Mouse (Mus musculus) stomach, embryonic 14.5 days (tissue): ENCODE data around the gene Crybb2. TPM values are rescaled to one million over a fixed set of nuclear protein-coding genes. Genes with fewer than 3 reads are reported as not detected.

Experiments used
- ATAC-seq: fragments of 200-750 bp; cut with Nextera tagmentation; 2 replicates; pipeline ENCODE4 v1.8.0; 2017; ENCODE audit warnings: low read depth, moderate TSS enrichment; ENCODE audit not compliant: insufficient number of reproducible peaks, insufficient read depth, low FRiP score
- H3K27ac ChIP-seq: fragments of 300-500 bp; sonication (generic); 2 replicates; pipeline ENCODE4 v1.5.1; 2014; ENCODE audit warnings: mild to moderate bottlenecking, low read length, moderate library complexity, mixed read lengths
- H3K27me3 ChIP-seq: fragments of 300-500 bp; sonication (generic); 2 replicates; pipeline ENCODE4 v1.6.1; 2014; ENCODE audit warnings: low read length, control low read depth, mixed read lengths; ENCODE audit not compliant: control insufficient read depth, insufficient read depth
- H3K36me3 ChIP-seq: fragments of 300-500 bp; sonication (generic); 2 replicates; pipeline ENCODE4 v1.6.1; 2014; ENCODE audit warnings: mild to moderate bottlenecking, control low read depth, low read length, moderate library complexity, mixed read lengths; ENCODE audit not compliant: control insufficient read depth, insufficient read depth
- H3K4me1 ChIP-seq: fragments of 300-500 bp; sonication (generic); 2 replicates; pipeline ENCODE4 v1.6.1; 2014; ENCODE audit warnings: low read length, control low read depth, mixed read lengths; ENCODE audit not compliant: control insufficient read depth, insufficient read depth
- H3K4me2 ChIP-seq: fragments of 300-500 bp; sonication (generic); replicated peaks from 2 replicates; pipeline ENCODE4 v1.6.1; 2014; ENCODE audit warnings: low read depth, low read length, control low read depth
- H3K4me3 ChIP-seq: fragments of 300-500 bp; sonication (generic); 2 replicates; pipeline ENCODE4 v1.5.1; 2014; ENCODE audit warnings: low read depth, low read length, control low read depth
- H3K9ac ChIP-seq: fragments of 300-500 bp; sonication (generic); replicated peaks from 2 replicates; pipeline ENCODE4 v1.6.1; 2014; ENCODE audit warnings: low read depth, mild to moderate bottlenecking, control low read depth, low read length, moderate library complexity, mixed read lengths
- H3K9me3 ChIP-seq: fragments of 300-500 bp; sonication (generic); 2 replicates; pipeline ENCODE4 v1.6.1; 2016; ENCODE audit warnings: low read depth, low read length, control low read depth; ENCODE audit not compliant: control insufficient read depth
- WGBS: fragments of 180-500 bp; shearing (Covaris S2); extraction: QIAGEN DNeasy Blood & Tissue Kit; methylation state at CpG from one replicate; pipeline ENCODE4 v1.1.7; 2014; 5-methylcytosine and 5-hydroxymethylcytosine counted together
- polyA plus RNA-seq: library from polyadenylated mRNA; unstranded; fragments of >200 nt; fragmentation: Nextera tagmentation; extraction: Ambion mirVana; gene quantifications from 2 replicates; pipeline ENCODE4 v1.2.1, GENCODE M21; 2014

Gene Crybb2
- polyA plus RNA-seq, 1 experiment from 2014 or later = not detected

- peaks cover 17% of the 10 kb centered on the region; the same call in 1 of the 2 replicates for H3K4me1 ChIP-seq
- peak; percentile 84 for ATAC-seq
- H3K9ac ChIP-seq = peak within 1 kb of the TSS; percentile 60
- no peaks in the 10 kb centered on the region for H3K36me3 ChIP-seq
- WGBS = 4% methylated on average over 38 of the region's 52 CpGs
- peak within 1 kb of the TSS; percentile 58 for H3K4me3 ChIP-seq
- no peaks in the 10 kb centered on the region for H3K27me3 ChIP-seq
- no peaks in the 10 kb centered on the region for H3K9me3 ChIP-seq
- peak within 1 kb of the TSS; percentile 48; the same call in 1 of the 2 replicates for H3K27ac ChIP-seq
- peak within 1 kb of the TSS; percentile 60 for H3K4me2 ChIP-seq
These were observed 54.5 kb downstream of the Crybb2 start, which contains the start of gene Grk3 for GRCm38 (mm10) chr5:113015236-113016061. Grk3 (minus strand) TSS chr5:113015791.

DNA sequence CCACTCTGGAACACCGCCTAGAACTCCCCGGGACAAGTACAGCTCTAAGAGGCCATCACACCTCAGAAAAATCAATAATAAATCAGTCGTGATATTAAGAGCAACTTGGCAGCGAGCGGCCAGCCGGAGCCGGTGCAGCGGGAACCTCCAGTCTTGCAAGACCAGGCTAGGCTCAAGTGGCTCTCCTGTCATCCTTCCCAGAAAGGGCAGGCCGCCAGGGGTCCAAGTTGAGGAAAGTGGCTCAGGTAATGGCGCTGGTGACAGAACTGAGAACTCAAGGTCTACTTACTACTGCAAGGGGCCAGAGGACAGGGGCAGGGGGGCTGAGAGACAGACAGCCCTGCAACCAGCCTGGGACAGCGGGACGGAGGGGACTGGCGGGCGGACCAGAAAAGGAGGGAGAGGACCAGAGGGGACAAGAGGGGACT is 55.1 kb downstream of the Crybb2 start:
- ATAC-seq = peak; percentile 50; the same call in 1 of the 2 replicates
- Histone ChIP-seq H3K9me3 (no peaks in the 10 kb centered on the region), H3K4me2 (peak overlapping the region; percentile 60), H3K9ac (peak overlapping the region; percentile 60), H3K27me3 (no peaks in the 10 kb centered on the region), H3K27ac (peak overlapping the region; percentile 48; the same call in 1 of the 2 replicates), H3K4me3 (peak overlapping the region; percentile 58), H3K36me3 (no peaks in the 10 kb centered on the region), H3K4me1 (peaks cover 17% of the 10 kb centered on the region; the same call in 1 of the 2 replicates)
- WGBS = 3% methylated on average over 14 of the region's 14 CpGs

GRCm38 (mm10) chr5:113014111-113014807 is 55.7 kb downstream of the Crybb2 start:
- no peak for ATAC-seq
- Histone ChIP-seq H3K4me1 (peaks cover 17% of the 10 kb centered on the region; the same call in 1 of the 2 replicates), H3K27me3 (no peaks in the 10 kb centered on the region), H3K36me3 (no peaks in the 10 kb centered on the region), H3K4me2 (peak overlapping the region; percentile 60), H3K27ac (no peak overlapping the region), H3K4me3 (peak overlapping the region; percentile 58), H3K9ac (peak overlapping the region; percentile 60), H3K9me3 (no peaks in the 10 kb centered on the region)
- WGBS = 47% methylated on average over 16 of the region's 16 CpGs

- H3K36me3 ChIP-seq = no peaks in the 10 kb centered on the region
- peaks cover 17% of the 10 kb centered on the region; the same call in 1 of the 2 replicates for H3K4me1 ChIP-seq
- H3K9me3 ChIP-seq = no peaks in the 10 kb centered on the region
- H3K27me3 ChIP-seq = no peaks in the 10 kb centered on the region
- no peak overlapping the region for H3K4me3 ChIP-seq
- ATAC-seq = no peak
- no peak overlapping the region for H3K9ac ChIP-seq
- H3K4me2 ChIP-seq = no peak overlapping the region
- no peak overlapping the region for H3K27ac ChIP-seq
- WGBS = 80% methylated on average over 10 of the region's 10 CpGs
These were observed 58.0 kb downstream of the Crybb2 start for GRCm38 (mm10) chr5:113011926-113012325.

DNA sequence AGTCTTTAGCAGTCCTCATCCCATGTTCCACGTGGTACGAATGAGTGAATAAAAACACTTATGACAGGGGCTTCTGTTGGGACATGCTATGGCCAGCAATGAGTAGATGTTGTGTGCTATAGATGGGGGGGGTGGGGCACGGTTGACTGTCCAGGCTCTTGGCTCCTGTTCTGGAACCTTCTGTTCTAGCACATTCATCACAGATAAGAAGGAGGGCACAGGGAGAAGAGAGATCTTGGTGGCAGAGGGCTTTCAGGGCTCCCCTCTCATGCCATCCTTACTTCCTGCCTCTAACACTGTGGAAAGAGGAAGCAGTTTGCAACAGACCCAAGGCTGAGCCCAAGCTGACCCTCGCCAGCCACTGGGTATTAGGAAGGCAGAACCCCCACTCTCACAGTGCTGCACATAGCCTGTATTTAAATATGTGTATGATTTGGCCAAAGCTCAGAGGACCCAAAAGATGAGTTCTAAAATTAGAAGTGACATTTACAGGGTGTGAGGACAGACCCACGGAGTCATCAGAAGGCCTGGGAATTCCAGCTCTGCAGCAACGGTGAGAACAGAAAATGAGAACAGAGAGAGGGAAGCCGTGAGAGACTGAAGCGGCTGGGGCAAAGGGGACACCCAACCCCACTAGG is 60.6 kb downstream of the Crybb2 start:
- H3K9ac ChIP-seq = no peak overlapping the region
- H3K9me3 ChIP-seq = no peaks in the 10 kb centered on the region
- no peaks in the 10 kb centered on the region for H3K36me3 ChIP-seq
- H3K4me3 ChIP-seq = no peak overlapping the region
- no peak overlapping the region for H3K27ac ChIP-seq
- ATAC-seq = no peak
- no peaks in the 10 kb centered on the region for H3K27me3 ChIP-seq
- WGBS = 87% methylated on average over 8 of the region's 8 CpGs
- H3K4me2 ChIP-seq = no peak overlapping the region
- peaks cover 7% of the 10 kb centered on the region; the same call in 1 of the 2 replicates for H3K4me1 ChIP-seq

GRCm38 (mm10) chr5:113008496-113008895 is 61.4 kb downstream of the Crybb2 start:
- 76% methylated on average over 2 of the region's 2 CpGs for WGBS
- no peak overlapping the region for H3K4me3 ChIP-seq
- no peaks in the 10 kb centered on the region for H3K36me3 ChIP-seq
- no peaks in the 10 kb centered on the region for H3K9me3 ChIP-seq
- H3K4me2 ChIP-seq = no peak overlapping the region
- ATAC-seq = no peak
- no peaks in the 10 kb centered on the region for H3K4me1 ChIP-seq
- H3K27ac ChIP-seq = no peak overlapping the region
- H3K9ac ChIP-seq = no peak overlapping the region
- H3K27me3 ChIP-seq = no peaks in the 10 kb centered on the region

Other genes starting within 250 kb of the Crybb2 start
- gene Myo18b, start 173.8 kb downstream of the Crybb2 start, polyA plus RNA-seq = 0.69 and 0.77 TPM in 2 replicates
- 15.5 and 18.2 TPM in 2 replicates for gene Grk3, start 54.3 kb downstream of the Crybb2 start, polyA plus RNA-seq
- 1.1 and 2.1 TPM in 2 replicates for gene Crybb3, start 11.5 kb upstream of the Crybb2 start, polyA plus RNA-seq
- 9.2 and 10.2 TPM in 2 replicates for gene 2900026A02Rik, start 151.1 kb upstream of the Crybb2 start, polyA plus RNA-seq
- gene Tmem211, start 156.8 kb upstream of the Crybb2 start, polyA plus RNA-seq = not detected in 2 replicates
- 4.6 and 6.4 TPM in 2 replicates for gene Sgsm1, start 240.7 kb upstream of the Crybb2 start, polyA plus RNA-seq